Mouse (Mus musculus) limb, embryonic 10.5 days (tissue): ENCODE measurements around the gene Fads6. TPM values are rescaled to one million over a fixed set of nuclear protein-coding genes. Genes with fewer than 3 reads are reported as not detected.

ENCODE experiments used
- DNase-seq: peaks from one replicate; pipeline ENCODE4 v3.0.0-alpha.2; 2017; ENCODE audit warnings: low spot score
- H3K27ac ChIP-seq: fragments of 300-500 bp; sonication (generic); 2 replicates; pipeline ENCODE4 v1.5.1; 2016; ENCODE audit warnings: mild to moderate bottlenecking
- H3K27me3 ChIP-seq: fragments of 300-500 bp; sonication (generic); 2 replicates; pipeline ENCODE4 v1.6.1; 2016; ENCODE audit warnings: low read depth, mild to moderate bottlenecking; ENCODE audit not compliant: poor library complexity, severe bottlenecking
- H3K36me3 ChIP-seq: fragments of 300-500 bp; sonication (generic); 2 replicates; pipeline ENCODE4 v1.6.1; 2016; ENCODE audit warnings: mild to moderate bottlenecking, moderate library complexity
- H3K4me1 ChIP-seq: fragments of 300-500 bp; sonication (generic); 2 replicates; pipeline ENCODE4 v1.6.1; 2016
- H3K4me3 ChIP-seq: fragments of 300-500 bp; sonication (generic); 2 replicates; pipeline ENCODE4 v1.5.1; 2016; ENCODE audit warnings: mild to moderate bottlenecking, moderate library complexity
- H3K9me3 ChIP-seq: fragments of 300-500 bp; sonication (generic); replicated peaks from 2 replicates; pipeline ENCODE4 v1.6.1; 2016; ENCODE audit warnings: mild to moderate bottlenecking
- WGBS: fragments of 180-500 bp; shearing (Covaris S2); methylation state at CpG from one replicate; pipeline ENCODE4 v1.1.7; 2016; 5-methylcytosine and 5-hydroxymethylcytosine counted together
- polyA plus RNA-seq: library from polyadenylated mRNA; unstranded; fragments of >200 nt; fragmentation: Nextera tagmentation; extraction: Ambion mirVana; gene quantifications from 2 replicates; pipeline ENCODE4 v1.2.1, GENCODE M21; 2016

Gene Fads6
- polyA plus RNA-seq, 1 experiment from 2014 or later: 0.06 TPM

DNA sequence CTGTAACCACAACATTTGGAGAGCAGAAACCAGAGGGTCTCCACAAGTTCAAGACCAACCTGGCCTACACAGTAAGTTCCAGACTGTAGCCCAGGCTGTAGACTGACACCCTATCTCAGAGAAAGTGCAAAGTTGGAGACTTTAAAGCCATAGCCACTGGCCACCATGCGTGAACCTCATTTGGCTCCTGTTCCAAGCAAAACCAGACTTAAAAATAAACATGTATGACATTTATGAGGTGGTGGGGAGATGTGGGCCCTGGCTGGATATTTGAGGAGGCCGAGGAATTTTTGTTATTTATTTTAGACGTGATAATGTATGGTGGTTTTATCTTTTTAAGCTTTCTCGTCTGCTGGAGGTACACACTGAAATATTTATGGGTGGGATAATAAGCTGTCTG is 38.3 kb downstream of the Fads6 start:
- peaks cover 100% of the 10 kb centered on the region for H3K27me3 ChIP-seq
- H3K4me1 ChIP-seq: peaks cover 15% of the 10 kb centered on the region
- 61% methylated on average over 4 of the region's 4 CpGs for WGBS
- H3K36me3 ChIP-seq: no peaks in the 10 kb centered on the region
- no peak overlapping the region for H3K27ac ChIP-seq
- no peaks in the 10 kb centered on the region for H3K9me3 ChIP-seq
- H3K4me3 ChIP-seq: no peak overlapping the region
- DNase-seq: no peak

GRCm38 (mm10) chr11:115257775-115258510 is 39.5 kb downstream of the Fads6 start:
- Histone ChIP-seq H3K27ac (no peak overlapping the region), H3K9me3 (no peaks in the 10 kb centered on the region), H3K4me1 (peaks cover 15% of the 10 kb centered on the region), H3K4me3 (peak overlapping the region; percentile 31), H3K36me3 (no peaks in the 10 kb centered on the region), H3K27me3 (peaks cover 100% of the 10 kb centered on the region)
- DNase-seq: peak; percentile 70
- WGBS: 17% methylated on average over 59 of the region's 59 CpGs

- Histone ChIP-seq H3K4me3 (no peak overlapping the region), H3K36me3 (no peaks in the 10 kb centered on the region), H3K27me3 (peaks cover 100% of the 10 kb centered on the region), H3K4me1 (peaks cover 36% of the 10 kb centered on the region), H3K9me3 (no peaks in the 10 kb centered on the region), H3K27ac (no peak overlapping the region)
- DNase-seq: no peak
- WGBS: 70% methylated on average over 3 of the region's 3 CpGs
These were observed 46.2 kb downstream of the Fads6 start for GRCm38 (mm10) chr11:115251258-115251657.

DNA sequence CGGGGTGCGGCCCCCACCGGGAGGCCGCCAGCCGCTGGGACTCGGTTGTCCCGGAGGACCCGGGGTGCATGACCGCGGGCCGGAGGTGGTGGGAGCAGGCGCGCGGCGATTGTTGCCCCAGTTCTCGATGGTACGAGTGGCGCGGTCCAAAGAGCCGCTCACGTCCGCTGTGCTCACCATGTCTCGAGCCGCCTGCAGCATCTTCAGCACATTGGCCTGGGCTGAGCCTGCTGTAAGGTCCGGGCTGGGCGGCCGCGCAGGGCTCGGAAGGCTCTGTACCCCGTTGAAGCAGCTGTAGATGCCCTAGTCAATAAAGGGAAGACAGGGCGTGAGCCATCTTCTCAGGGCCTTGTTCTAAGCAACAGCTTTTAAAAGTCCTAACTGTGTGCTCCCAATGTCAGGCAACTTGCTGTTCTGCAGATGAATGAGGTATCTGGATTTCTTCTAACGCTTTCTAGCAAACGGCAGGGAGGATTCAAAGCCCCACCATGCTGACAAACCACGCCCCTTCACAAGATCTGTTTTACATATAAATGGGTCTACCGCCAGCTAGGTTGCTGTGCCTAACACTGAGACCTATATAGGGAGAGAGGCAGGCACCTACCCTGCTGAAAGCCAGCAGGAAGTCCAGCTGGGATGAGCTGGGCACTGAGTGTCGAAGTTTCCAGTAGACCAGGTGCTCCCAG is 46.9 kb downstream of the Fads6 start:
- peak; percentile 49 for DNase-seq
- Histone ChIP-seq H3K4me3 (peak overlapping the region; percentile 55), H3K36me3 (no peaks in the 10 kb centered on the region), H3K9me3 (no peaks in the 10 kb centered on the region), H3K27me3 (peaks cover 100% of the 10 kb centered on the region), H3K27ac (peak overlapping the region; percentile 42), H3K4me1 (peaks cover 43% of the 10 kb centered on the region)
- under 1% methylated on average over 36 of the region's 36 CpGs for WGBS

DNA sequence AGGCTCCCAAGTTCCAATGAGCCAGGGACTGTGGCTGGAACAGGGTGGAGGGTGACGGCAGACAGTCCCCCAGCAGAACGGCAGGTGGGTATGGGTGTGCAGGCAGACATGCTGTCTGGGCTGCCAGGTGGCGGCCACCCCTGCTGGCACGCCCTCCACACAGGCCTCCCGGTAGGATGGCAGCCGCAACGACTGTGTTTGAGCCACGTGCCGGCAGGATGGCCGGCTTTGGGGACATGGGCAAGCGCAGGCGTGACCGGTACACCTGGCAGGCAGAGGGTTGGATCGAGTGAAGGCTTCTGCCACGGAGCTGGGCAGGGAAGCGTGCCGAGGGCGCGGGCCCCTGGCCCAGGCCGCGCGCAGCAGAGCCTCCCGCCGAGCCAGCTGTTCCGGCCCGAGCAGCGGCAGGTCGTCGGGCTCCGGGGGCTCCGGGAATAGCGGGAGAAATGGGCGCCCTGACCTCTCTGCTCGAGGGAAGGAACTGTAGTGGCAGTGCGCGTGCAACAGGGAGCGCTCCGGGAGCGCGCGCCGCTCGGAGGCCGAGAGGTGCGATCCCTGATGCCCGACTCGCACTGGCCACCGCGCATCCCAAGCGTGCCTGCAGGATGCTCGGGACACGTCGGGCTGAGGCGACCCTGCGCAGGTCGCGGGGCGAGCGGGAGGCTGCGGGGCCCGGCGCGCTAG is 47.6 kb downstream of the Fads6 start:
- Histone ChIP-seq H3K36me3 (no peaks in the 10 kb centered on the region), H3K27ac (peak overlapping the region; percentile 42), H3K4me3 (peak overlapping the region; percentile 55), H3K9me3 (no peaks in the 10 kb centered on the region), H3K27me3 (peaks cover 100% of the 10 kb centered on the region), H3K4me1 (peaks cover 50% of the 10 kb centered on the region)
- WGBS: 3% methylated on average over 63 of the region's 63 CpGs
- peak; percentile 63 for DNase-seq

GRCm38 (mm10) chr11:115247945-115248344 is 49.5 kb downstream of the Fads6 start:
- no peak overlapping the region for H3K4me3 ChIP-seq
- no peaks in the 10 kb centered on the region for H3K9me3 ChIP-seq
- peaks cover 69% of the 10 kb centered on the region for H3K4me1 ChIP-seq
- H3K27me3 ChIP-seq: peaks cover 100% of the 10 kb centered on the region
- 77% methylated on average over 6 of the region's 6 CpGs for WGBS
- no peak for DNase-seq
- no peak overlapping the region for H3K27ac ChIP-seq
- peaks cover 5% of the 10 kb centered on the region; the same call in 1 of the 2 replicates for H3K36me3 ChIP-seq

DNA sequence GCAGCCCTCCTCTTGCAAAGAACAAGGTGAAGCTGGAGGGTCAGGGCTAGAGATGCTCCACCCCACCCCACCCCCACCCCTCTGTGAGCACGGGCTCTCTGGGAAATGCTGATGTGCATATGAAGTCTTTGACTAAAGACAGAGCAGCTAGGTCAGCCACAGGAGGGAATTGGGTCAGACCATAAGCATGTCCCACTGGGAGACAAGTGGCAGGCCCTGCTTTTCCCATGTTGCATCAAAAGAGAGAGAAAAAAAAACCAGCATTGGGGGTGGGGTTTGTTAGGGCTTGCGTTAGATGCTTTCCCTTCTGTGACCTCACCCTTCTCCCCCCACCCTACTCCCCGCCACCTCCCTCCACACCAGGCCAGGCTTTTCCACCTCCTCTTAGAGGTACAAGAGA is 50.2 kb downstream of the Fads6 start:
- no peak for DNase-seq
- Histone ChIP-seq H3K9me3 (no peaks in the 10 kb centered on the region), H3K4me3 (no peak overlapping the region), H3K36me3 (peaks cover 5% of the 10 kb centered on the region; the same call in 1 of the 2 replicates), H3K27me3 (peaks cover 98% of the 10 kb centered on the region), H3K27ac (no peak overlapping the region), H3K4me1 (peaks cover 76% of the 10 kb centered on the region)
- WGBS: 10% methylated on average over 3 of the region's 3 CpGs

DNA sequence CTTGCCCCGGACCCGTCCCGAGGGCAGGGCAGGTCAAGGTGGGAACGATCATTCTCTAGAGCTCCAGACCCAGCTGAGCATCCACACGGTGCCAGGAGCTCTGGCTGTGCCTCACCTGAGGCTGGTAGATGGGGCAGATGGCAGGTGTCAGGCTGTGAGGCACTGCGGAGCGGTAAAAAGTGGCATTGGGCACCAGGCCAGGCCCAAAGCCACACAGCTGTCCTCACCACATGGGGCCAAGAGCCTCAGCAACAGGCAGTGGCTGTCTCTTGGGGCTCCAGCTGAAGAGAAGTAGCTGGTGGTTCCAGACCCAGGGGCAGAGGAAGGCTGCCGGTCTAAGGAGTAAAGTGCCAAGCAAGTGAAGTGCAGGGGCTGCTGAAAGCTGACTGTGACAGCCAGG is 51.1 kb downstream of the Fads6 start:
- Histone ChIP-seq H3K27ac (no peak overlapping the region), H3K4me1 (peaks cover 85% of the 10 kb centered on the region), H3K36me3 (peaks cover 5% of the 10 kb centered on the region; the same call in 1 of the 2 replicates), H3K9me3 (no peaks in the 10 kb centered on the region), H3K4me3 (no peak overlapping the region), H3K27me3 (peaks cover 91% of the 10 kb centered on the region)
- 72% methylated on average over 8 of the region's 8 CpGs for WGBS
- no peak for DNase-seq

DNA sequence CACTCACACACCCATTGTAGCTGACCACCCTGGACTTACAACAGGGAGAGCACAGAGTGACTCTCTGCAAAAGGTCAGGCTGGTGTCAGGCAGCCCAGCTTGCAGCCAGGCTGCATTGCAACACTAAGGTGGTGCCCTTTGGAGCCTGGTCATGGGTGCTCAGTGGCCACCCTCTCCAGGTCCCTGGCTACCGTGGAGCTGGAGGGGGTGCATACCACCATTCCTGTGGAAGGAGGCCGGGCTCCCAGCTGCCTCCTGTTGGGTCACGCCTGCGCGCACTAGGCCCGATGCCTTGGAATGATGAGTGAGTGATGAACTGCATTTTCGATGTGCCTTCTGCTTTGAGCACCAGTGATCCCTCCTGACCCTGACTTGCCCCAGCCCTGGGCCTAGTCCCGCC is 52.6 kb downstream of the Fads6 start:
- WGBS: 81% methylated on average over 8 of the region's 8 CpGs
- H3K4me3 ChIP-seq: no peak overlapping the region
- peaks cover 86% of the 10 kb centered on the region for H3K4me1 ChIP-seq
- H3K9me3 ChIP-seq: no peaks in the 10 kb centered on the region
- peaks cover 5% of the 10 kb centered on the region; the same call in 1 of the 2 replicates for H3K36me3 ChIP-seq
- DNase-seq: no peak
- peaks cover 87% of the 10 kb centered on the region for H3K27me3 ChIP-seq
- peak overlapping the region; percentile 38 for H3K27ac ChIP-seq

DNA sequence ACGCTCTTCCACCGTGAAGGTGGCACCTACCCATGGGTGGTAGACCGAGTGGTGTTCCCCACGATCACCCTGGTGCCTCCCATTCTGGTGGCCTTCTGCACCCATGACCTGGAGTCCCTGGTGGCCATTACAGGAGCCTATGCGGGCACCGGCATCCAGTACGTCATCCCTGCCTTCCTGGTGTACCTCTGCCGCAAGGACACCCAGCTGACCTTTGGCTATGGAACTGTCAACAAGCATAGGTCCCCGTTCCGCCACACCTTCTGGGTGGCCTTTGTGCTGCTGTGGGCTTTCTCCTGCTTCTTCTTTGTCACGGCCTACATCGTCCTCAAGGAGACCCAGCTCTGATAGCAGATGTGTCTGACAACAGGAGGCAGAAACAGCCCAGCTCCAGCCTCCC is 53.7 kb downstream of the Fads6 start:
- H3K4me1 ChIP-seq: peaks cover 90% of the 10 kb centered on the region
- WGBS: 85% methylated on average over 12 of the region's 12 CpGs
- no peak for DNase-seq
- no peak overlapping the region for H3K4me3 ChIP-seq
- peaks cover 85% of the 10 kb centered on the region for H3K27me3 ChIP-seq
- H3K9me3 ChIP-seq: no peaks in the 10 kb centered on the region
- H3K36me3 ChIP-seq: peaks cover 5% of the 10 kb centered on the region; the same call in 1 of the 2 replicates
- H3K27ac ChIP-seq: peak overlapping the region; percentile 38

- peaks cover 92% of the 10 kb centered on the region for H3K4me1 ChIP-seq
- H3K36me3 ChIP-seq: peaks cover 5% of the 10 kb centered on the region; the same call in 1 of the 2 replicates
- H3K9me3 ChIP-seq: no peaks in the 10 kb centered on the region
- no peak overlapping the region for H3K4me3 ChIP-seq
- no peak for DNase-seq
- peaks cover 82% of the 10 kb centered on the region for H3K27me3 ChIP-seq
- 88% methylated on average over 3 of the region's 3 CpGs for WGBS
- no peak overlapping the region for H3K27ac ChIP-seq
These were observed 54.7 kb downstream of the Fads6 start for GRCm38 (mm10) chr11:115242746-115243145.

DNA sequence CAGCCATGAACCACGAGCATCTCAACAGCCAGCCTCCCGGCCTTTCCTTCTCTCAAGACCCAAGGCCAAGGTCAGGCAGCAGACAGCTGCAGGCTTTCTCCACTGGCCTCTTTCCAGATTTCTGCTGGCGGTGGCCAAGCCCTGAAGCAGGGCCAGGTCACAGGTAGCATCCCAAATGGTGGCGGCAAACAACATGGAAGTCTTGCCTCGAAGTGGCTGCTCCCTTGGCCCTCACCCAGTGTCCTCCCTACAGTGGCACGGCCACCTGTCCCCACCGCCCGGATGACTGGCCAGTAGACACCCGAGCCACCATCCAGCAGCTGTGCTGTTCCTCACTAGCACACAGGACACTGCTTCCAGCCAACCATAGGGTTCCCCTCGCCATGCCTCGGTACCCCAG is 56.1 kb downstream of the Fads6 start:
- H3K27me3 ChIP-seq: peaks cover 75% of the 10 kb centered on the region
- WGBS: 86% methylated on average over 11 of the region's 11 CpGs
- no peaks in the 10 kb centered on the region for H3K9me3 ChIP-seq
- H3K36me3 ChIP-seq: peaks cover 5% of the 10 kb centered on the region; the same call in 1 of the 2 replicates
- no peak overlapping the region; the same call in 1 of the 2 replicates for H3K27ac ChIP-seq
- DNase-seq: no peak
- peaks cover 83% of the 10 kb centered on the region for H3K4me1 ChIP-seq
- no peak overlapping the region for H3K4me3 ChIP-seq

- Histone ChIP-seq H3K27me3 (peaks cover 79% of the 10 kb centered on the region), H3K4me3 (no peak overlapping the region), H3K4me1 (peaks cover 71% of the 10 kb centered on the region), H3K9me3 (no peaks in the 10 kb centered on the region), H3K27ac (peak overlapping the region; percentile 26; the same call in 1 of the 2 replicates), H3K36me3 (0 out of 2 replicates have a peak, but pooled peaks cover 3% of the 10 kb centered on the region)
- 14% methylated on average over 5 of the region's 5 CpGs for WGBS
- DNase-seq: no peak
These were observed 60.9 kb downstream of the Fads6 start for GRCm38 (mm10) chr11:115236570-115236969.
